Mouse (Mus musculus): ENCODE measurements around the gene Krtap2-4. TPM values are rescaled to one million over a fixed set of nuclear protein-coding genes. Genes with fewer than 3 reads are reported as not detected.

Gene Krtap2-4
- not detected for polyA plus RNA-seq (2014; fragmentation: Illumina TruSeq; extraction: RNeasy Lipid Tissue Mini Kit (QIAGEN cat#74804); ENCODE audit: low read depth, low replicate concordance)

DNA sequence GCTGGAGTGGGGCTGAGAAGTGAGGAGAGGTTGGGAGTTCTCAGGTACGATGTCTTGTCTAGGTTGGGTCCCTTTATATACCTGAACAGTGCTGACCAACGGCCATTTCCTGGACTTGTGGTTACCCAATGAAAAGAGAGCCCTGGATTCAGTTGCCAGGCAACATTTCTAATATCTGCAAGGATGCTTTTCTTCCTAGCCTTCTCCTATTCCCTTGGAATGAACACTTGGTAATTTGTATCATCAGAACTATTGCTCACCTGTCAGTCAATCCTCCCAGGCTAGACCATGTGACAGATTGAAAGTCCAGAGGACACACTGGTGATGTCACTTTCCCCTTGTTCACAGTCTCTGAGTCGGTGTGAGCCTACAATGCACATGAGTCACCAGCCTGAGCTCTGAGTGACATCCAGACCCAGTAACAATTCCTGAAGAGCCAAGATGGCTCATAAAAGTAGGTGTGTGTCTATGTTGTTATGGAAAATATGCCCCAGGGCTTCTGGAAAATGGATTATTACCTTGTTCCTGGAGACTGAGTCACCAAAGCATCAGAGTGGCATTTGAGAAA lies at the start of gene Krtap2-4:
Krtap2-4 (minus strand) TSS at position 51 of the 568 bp plus-strand sequence.

DNA sequence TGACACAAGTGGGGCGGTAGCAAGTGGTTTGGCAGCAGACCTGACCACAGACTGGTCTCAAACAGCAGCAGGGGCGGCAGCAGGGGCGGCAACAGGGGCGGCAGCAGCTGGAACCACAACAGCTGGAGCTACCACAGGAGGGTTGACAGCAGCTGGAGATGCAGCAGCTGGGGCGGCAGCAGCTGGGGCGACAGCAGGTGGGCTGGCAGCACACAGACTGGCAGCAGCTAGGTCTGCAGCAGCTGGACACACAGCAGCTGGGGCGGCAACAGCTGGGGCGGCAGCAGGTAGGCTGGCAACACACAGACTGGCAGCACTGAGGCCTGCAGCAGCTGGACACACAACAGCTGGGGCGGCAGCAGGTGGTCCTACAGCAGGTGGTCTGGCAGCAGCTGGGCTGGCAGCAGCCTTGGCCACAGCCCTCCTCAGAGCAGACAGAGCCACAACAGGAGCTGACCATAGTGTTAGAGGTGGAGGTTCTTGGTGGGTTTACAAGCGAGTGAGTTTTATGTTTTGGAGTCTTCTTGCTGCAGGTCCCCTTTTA lies 43.9 kb upstream of the Krtap2-4 start, which contains the start of gene Gm11563:
Gm11563 (minus strand) TSS at position 494 of the 544 bp plus-strand sequence.

DNA sequence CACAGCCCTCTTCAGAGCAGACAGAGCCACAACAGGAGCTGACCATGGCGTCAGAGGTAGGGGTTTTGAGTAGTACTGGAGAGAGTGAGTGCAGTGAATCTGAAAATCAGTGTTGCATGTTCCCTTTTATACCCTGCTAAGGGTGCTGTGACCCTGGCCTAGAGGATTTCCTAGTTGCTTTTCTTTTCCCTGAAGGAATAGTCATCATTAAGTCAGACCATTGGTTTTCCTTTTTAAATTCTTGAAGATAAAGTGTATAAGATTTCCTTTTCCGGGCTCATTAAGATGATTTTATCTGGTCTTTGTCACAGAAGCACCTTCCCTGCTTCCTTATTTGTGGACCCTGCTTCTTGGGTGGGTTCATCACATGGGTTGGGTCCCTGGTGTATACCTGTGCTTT lies 35.5 kb upstream of the Krtap2-4 start, which contains the start of gene Gm11555:
Gm11555 (minus strand) TSS at position 101 of the 400 bp plus-strand sequence.

DNA sequence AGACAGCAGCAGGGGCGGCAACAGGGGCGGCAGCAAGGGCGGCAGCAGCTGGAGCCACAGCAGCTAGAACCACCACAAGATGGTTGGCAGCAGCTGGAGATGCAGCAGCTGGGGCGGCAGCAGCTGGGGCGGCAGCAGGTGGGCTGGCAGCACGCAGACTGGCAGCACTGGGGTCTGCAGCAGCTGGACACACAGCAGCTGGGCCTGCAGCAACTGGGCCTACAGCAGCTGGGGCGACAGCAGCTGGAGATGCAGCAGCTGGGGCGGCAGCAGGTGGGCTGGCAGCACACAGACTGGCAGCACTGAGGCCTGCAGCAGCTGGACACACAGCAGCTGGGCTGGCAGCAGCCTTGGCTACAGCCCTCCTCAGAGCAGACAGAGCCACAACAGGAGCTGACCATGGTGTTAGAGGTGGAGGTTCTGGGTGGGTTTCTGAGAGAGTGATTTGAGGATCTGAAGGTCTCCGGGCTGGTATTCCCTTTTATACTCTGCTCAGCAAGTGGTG lies 29.0 kb upstream of the Krtap2-4 start, which contains the start of gene Krtap4-7:
Krtap4-7 (minus strand) TSS at position 455 of the 505 bp plus-strand sequence.

DNA sequence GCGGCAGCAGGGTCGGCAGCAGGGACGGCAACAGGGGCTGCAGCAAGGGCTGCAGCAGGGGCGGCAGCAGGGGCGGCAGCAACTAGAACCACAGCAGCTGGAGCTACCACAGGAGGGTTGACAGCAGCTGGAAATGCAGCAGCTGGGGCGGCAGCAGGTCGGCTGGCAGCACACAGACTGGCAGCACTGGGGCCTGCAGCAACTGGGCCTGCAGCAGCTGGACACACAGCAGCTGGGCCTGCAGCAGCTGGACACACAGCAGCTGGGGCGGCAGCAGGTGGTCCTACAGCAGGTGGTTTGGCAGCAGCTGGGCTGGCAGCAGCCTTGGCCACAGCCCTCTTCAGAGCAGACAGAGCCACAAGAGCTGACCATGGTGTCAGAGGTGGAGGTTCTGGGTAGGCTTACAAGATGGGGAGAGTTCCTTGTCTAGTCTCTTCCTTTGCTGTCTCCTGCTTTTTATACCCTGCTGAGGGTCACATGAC lies 20.0 kb upstream of the Krtap2-4 start, which contains the start of gene Krtap4-2:
Krtap4-2 (minus strand) TSS at position 432 of the 482 bp plus-strand sequence.

DNA sequence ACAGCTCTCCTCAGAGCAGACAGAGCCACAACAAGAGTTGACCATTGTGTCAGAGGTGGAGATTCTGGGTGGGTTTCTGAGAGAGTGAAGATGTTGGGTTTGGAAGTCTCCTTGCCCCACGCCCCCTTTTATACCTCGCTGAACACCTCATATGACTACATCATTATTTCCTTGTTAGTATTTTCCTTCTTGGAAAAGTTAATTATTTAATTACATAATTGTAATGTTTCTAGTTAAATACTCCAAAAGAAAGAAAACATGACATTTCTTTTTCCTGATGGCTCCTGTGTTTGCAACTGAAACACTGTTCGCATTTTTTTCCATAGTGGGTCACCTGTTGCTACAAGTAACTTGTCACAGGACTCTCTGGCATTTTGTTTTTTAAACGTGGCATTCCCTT lies 13.5 kb upstream of the Krtap2-4 start, which contains the start of gene Krtap4-1:
Krtap4-1 (minus strand) TSS at position 101 of the 400 bp plus-strand sequence.

DNA sequence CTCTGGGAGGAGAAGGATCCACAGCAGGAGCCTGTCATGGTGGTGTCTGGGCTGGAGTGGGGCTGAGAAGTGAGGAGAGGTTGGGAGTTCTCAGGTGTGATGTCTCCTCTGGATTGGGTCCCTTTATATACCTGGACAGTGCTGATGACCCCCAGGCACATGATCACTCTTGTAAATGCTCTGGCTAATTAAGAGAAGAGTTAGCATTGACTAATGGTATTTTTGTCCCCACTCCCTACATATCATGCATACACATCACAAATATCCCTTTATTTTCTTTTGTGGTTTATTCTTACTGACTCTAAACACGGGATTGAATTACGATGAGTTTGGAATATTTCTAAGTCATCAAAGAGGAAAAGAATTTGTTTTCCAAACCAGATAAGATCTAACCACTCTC lies 5.7 kb upstream of the Krtap2-4 start, which contains the start of gene Gm11562:
Gm11562 (minus strand) TSS at position 101 of the 400 bp plus-strand sequence.

DNA sequence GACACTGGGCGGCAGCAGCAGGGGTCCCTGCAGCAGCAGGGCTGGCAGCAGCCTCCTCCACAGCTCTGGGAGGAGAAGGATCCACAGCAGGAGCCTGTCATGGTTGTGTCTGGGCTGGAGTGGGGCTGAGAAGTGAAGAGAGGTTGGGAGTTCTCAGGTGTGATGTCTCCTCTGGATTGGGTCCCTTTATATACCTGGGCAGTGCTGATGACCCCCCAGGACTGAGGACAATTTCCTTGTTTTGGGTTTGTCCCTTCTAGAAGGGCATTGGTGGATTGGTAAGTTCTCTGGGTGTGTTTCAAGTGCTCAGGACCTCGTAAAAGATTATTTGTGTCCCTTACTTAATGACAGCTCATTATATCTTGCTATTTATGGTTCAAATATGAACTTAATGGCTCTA lies 4.6 kb downstream of the Krtap2-4 start, which contains the start of gene Gm11937:
Gm11937 (minus strand) TSS at position 101 of the 400 bp plus-strand sequence.

DNA sequence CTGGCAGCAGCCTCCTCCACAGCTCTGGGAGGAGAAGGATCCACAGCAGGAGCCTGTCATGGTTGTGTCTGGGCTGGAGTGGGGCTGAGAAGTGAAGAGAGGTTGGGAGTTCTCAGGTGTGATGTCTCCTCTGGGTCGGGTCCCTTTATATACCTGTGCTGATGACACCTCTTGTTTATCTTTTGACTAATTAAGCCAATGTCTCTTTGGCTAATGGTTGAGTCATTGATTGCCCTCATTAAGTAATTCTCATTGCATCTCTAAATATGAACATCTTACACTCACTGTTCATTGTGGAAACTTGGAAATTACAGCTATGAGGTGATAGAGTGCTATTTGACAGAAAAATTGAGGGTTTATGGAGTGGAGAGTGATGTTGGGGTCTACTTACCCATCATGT lies 11.4 kb downstream of the Krtap2-4 start, which contains the start of gene Gm11938:
Gm11938 (minus strand) TSS at position 101 of the 400 bp plus-strand sequence.

DNA sequence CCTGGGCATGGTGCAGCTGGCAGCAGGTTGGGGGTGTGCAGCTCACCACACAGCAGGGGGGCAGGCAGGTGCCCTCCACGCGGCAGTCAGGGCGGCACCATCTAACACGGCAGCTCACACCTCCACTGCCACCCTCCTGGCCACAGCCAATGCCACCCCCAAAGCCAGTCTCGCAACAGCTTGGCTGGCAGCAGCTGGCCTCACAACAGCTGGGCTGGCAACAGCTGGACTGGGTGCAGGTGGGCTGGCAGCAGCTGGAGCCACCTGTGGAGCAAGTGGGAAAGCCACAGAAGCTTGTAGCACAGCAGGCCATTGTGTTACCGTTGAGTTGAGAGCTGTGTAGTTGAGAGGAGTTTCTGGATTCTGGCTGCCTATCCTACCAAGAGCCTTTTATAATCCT lies 16.9 kb downstream of the Krtap2-4 start, which contains the start of gene Krtap9-3:
Krtap9-3 (minus strand) TSS at position 364 of the 400 bp plus-strand sequence.

DNA sequence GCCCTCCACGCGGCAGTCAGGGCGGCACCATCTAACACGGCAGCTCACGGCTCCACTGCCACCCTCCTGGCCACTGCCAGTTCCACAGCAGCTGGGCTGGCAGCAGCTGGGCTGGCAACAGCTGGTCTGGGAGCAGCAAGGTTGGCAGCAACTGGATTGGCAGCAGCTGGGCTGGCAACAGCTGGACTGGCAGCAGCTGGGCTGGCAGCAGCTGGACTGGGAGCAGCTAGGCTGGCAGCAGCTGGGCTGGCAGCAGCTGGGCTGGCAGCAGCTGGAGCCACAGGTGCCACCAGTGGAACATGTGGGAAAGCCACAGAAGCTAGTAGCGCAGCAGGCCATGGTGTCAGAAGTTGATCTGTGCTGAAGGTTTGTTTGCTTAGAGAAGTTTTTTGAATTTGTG lies 23.7 kb downstream of the Krtap2-4 start, which contains the start of gene Krtap1-3:
Krtap1-3 (minus strand) TSS at position 359 of the 400 bp plus-strand sequence.

DNA sequence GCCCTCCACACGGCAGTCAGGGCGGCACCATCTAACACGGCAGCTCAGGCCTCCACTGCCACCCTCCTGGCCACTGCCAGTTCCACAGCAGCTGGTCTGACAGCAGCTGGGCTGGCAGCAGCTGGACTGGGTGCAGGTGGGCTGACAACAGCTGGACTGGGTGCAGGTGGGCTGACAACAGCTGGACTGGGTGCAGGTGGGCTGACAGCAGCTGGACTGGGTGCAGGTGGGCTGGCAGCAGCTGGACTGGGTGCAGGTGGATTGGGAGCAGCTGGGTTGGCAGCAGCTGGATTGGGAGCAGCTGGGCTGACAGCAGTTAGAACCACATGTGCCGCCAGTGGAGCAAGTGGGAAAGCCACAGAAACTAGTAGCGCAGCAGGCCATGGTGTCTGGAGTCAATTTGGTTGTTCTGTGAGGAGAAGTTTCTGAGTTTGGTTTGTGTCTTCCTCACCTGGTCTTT lies 31.4 kb downstream of the Krtap2-4 start, which contains the start of gene Krtap1-4:
Krtap1-4 (minus strand) TSS at position 410 of the 460 bp plus-strand sequence.

DNA sequence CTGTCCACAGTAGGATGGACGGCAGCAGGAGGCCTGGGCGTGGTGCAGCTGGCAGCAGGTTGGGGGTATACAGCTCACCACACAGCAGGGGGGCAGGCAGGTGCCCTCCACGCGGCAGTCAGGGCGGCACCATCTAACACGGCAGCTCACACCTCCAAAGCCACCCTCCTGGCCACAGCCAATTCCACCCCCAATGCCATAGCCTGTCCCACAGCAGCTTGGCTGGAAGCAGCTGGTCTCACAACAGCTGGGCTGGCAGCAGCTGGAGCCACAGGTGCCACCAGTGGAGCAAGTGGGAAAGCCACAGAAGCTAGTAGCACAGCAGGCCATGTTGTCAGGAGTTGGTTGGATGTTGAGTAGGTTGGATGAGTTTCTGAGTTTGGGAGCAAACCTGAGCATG lies 34.0 kb downstream of the Krtap2-4 start, which contains the start of gene Krtap1-5:
Krtap1-5 (minus strand) TSS at position 381 of the 400 bp plus-strand sequence.

DNA sequence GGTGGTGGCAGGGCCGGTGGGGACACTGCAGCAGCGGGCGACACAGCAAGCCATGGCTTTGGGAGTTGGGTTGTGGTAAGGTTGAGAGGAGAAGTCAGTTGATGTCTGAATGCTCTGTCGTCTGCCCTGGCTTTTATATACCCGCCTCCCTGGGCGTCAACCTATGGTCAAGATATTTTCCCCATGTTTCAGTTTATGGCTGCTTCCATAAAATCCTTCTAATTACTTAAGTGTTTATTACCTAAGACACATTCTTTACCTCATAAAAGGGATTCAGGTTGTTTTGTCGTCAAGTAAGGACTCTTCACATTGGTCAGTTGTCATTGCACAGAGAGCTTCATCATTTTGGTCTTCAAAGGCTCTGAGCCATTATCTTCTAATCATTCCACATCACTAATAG lies 48.1 kb downstream of the Krtap2-4 start, which contains the start of gene Krtap3-1:
Krtap3-1 (minus strand) TSS at position 101 of the 400 bp plus-strand sequence.

Other genes starting within 250 kb of the Krtap2-4 start
- not detected for gene Krt28, start 239.9 kb downstream of the Krtap2-4 start, polyA plus RNA-seq (2014; fragmentation: Illumina TruSeq; extraction: RNeasy Lipid Tissue Mini Kit (QIAGEN cat#74804); ENCODE audit: low read depth, low replicate concordance)
- 17.3 TPM for gene Krt10, start 225.5 kb downstream of the Krtap2-4 start, polyA plus RNA-seq (2014; fragmentation: Illumina TruSeq; extraction: RNeasy Lipid Tissue Mini Kit (QIAGEN cat#74804); ENCODE audit: low read depth, low replicate concordance)
- 0.47 TPM for gene Krt12, start 192.6 kb downstream of the Krtap2-4 start, polyA plus RNA-seq (2014; fragmentation: Illumina TruSeq; extraction: RNeasy Lipid Tissue Mini Kit (QIAGEN cat#74804); ENCODE audit: low read depth, low replicate concordance)
- 486 TPM for gene Krt20, start 176.7 kb downstream of the Krtap2-4 start, polyA plus RNA-seq (2014; fragmentation: Illumina TruSeq; extraction: RNeasy Lipid Tissue Mini Kit (QIAGEN cat#74804); ENCODE audit: low read depth, low replicate concordance)
- 3.1 TPM for gene Krt23, start 121.7 kb downstream of the Krtap2-4 start, polyA plus RNA-seq (2014; fragmentation: Illumina TruSeq; extraction: RNeasy Lipid Tissue Mini Kit (QIAGEN cat#74804); ENCODE audit: low read depth, low replicate concordance)
- not detected for gene Krt39, start 93.5 kb downstream of the Krtap2-4 start, polyA plus RNA-seq (2014; fragmentation: Illumina TruSeq; extraction: RNeasy Lipid Tissue Mini Kit (QIAGEN cat#74804); ENCODE audit: low read depth, low replicate concordance)
- not detected for gene Krt40, start 71.7 kb downstream of the Krtap2-4 start, polyA plus RNA-seq (2014; fragmentation: Illumina TruSeq; extraction: RNeasy Lipid Tissue Mini Kit (QIAGEN cat#74804); ENCODE audit: low read depth, low replicate concordance)
- not detected for gene Krtap3-3, start 64.0 kb downstream of the Krtap2-4 start, polyA plus RNA-seq (2014; fragmentation: Illumina TruSeq; extraction: RNeasy Lipid Tissue Mini Kit (QIAGEN cat#74804); ENCODE audit: low read depth, low replicate concordance)
- gene Krtap3-2, start 58.0 kb downstream of the Krtap2-4 start, polyA plus RNA-seq (2014; fragmentation: Illumina TruSeq; extraction: RNeasy Lipid Tissue Mini Kit (QIAGEN cat#74804); ENCODE audit: low read depth, low replicate concordance) = not detected
- not detected for gene Gm11939, start 55.4 kb downstream of the Krtap2-4 start, polyA plus RNA-seq (2014; fragmentation: Illumina TruSeq; extraction: RNeasy Lipid Tissue Mini Kit (QIAGEN cat#74804); ENCODE audit: low read depth, low replicate concordance)
- not detected for gene Krtap3-1, start 48.2 kb downstream of the Krtap2-4 start, polyA plus RNA-seq (2014; fragmentation: Illumina TruSeq; extraction: RNeasy Lipid Tissue Mini Kit (QIAGEN cat#74804); ENCODE audit: low read depth, low replicate concordance)
- gene Krtap1-5, start 33.8 kb downstream of the Krtap2-4 start, polyA plus RNA-seq (2014; fragmentation: Illumina TruSeq; extraction: RNeasy Lipid Tissue Mini Kit (QIAGEN cat#74804); ENCODE audit: low read depth, low replicate concordance) = not detected
- gene Krtap1-4, start 31.2 kb downstream of the Krtap2-4 start, polyA plus RNA-seq (2014; fragmentation: Illumina TruSeq; extraction: RNeasy Lipid Tissue Mini Kit (QIAGEN cat#74804); ENCODE audit: low read depth, low replicate concordance) = not detected
- not detected for gene Krtap1-3, start 23.5 kb downstream of the Krtap2-4 start, polyA plus RNA-seq (2014; fragmentation: Illumina TruSeq; extraction: RNeasy Lipid Tissue Mini Kit (QIAGEN cat#74804); ENCODE audit: low read depth, low replicate concordance)
- not detected for gene Krtap9-3, start 16.7 kb downstream of the Krtap2-4 start, polyA plus RNA-seq (2014; fragmentation: Illumina TruSeq; extraction: RNeasy Lipid Tissue Mini Kit (QIAGEN cat#74804); ENCODE audit: low read depth, low replicate concordance)
- gene Gm11938, start 11.5 kb downstream of the Krtap2-4 start, polyA plus RNA-seq (2014; fragmentation: Illumina TruSeq; extraction: RNeasy Lipid Tissue Mini Kit (QIAGEN cat#74804); ENCODE audit: low read depth, low replicate concordance) = not detected
- not detected for gene Gm11937, start 4.7 kb downstream of the Krtap2-4 start, polyA plus RNA-seq (2014; fragmentation: Illumina TruSeq; extraction: RNeasy Lipid Tissue Mini Kit (QIAGEN cat#74804); ENCODE audit: low read depth, low replicate concordance)
- gene Gm11562, start 5.6 kb upstream of the Krtap2-4 start, polyA plus RNA-seq (2014; fragmentation: Illumina TruSeq; extraction: RNeasy Lipid Tissue Mini Kit (QIAGEN cat#74804); ENCODE audit: low read depth, low replicate concordance) = not detected
- not detected for gene Krtap4-1, start 13.4 kb upstream of the Krtap2-4 start, polyA plus RNA-seq (2014; fragmentation: Illumina TruSeq; extraction: RNeasy Lipid Tissue Mini Kit (QIAGEN cat#74804); ENCODE audit: low read depth, low replicate concordance)
- gene Krtap4-2, start 20.2 kb upstream of the Krtap2-4 start, polyA plus RNA-seq (2014; fragmentation: Illumina TruSeq; extraction: RNeasy Lipid Tissue Mini Kit (QIAGEN cat#74804); ENCODE audit: low read depth, low replicate concordance) = not detected
- not detected for gene Krtap4-7, start 29.2 kb upstream of the Krtap2-4 start, polyA plus RNA-seq (2014; fragmentation: Illumina TruSeq; extraction: RNeasy Lipid Tissue Mini Kit (QIAGEN cat#74804); ENCODE audit: low read depth, low replicate concordance)
- gene Gm11555, start 35.4 kb upstream of the Krtap2-4 start, polyA plus RNA-seq (2014; fragmentation: Illumina TruSeq; extraction: RNeasy Lipid Tissue Mini Kit (QIAGEN cat#74804); ENCODE audit: low read depth, low replicate concordance) = not detected
- not detected for gene Gm11563, start 44.1 kb upstream of the Krtap2-4 start, polyA plus RNA-seq (2014; fragmentation: Illumina TruSeq; extraction: RNeasy Lipid Tissue Mini Kit (QIAGEN cat#74804); ENCODE audit: low read depth, low replicate concordance)
- not detected for gene Krtap4-6, start 51.1 kb upstream of the Krtap2-4 start, polyA plus RNA-seq (2014; fragmentation: Illumina TruSeq; extraction: RNeasy Lipid Tissue Mini Kit (QIAGEN cat#74804); ENCODE audit: low read depth, low replicate concordance)
- not detected for gene Gm14190, start 75.9 kb upstream of the Krtap2-4 start, polyA plus RNA-seq (2014; fragmentation: Illumina TruSeq; extraction: RNeasy Lipid Tissue Mini Kit (QIAGEN cat#74804); ENCODE audit: low read depth, low replicate concordance)
- not detected for gene Gm14180, start 119.4 kb upstream of the Krtap2-4 start, polyA plus RNA-seq (2014; fragmentation: Illumina TruSeq; extraction: RNeasy Lipid Tissue Mini Kit (QIAGEN cat#74804); ENCODE audit: low read depth, low replicate concordance)
- gene Gm11595, start 158.1 kb upstream of the Krtap2-4 start, polyA plus RNA-seq (2014; fragmentation: Illumina TruSeq; extraction: RNeasy Lipid Tissue Mini Kit (QIAGEN cat#74804); ENCODE audit: low read depth, low replicate concordance) = not detected
- gene Krtap4-8, start 165.9 kb upstream of the Krtap2-4 start, polyA plus RNA-seq (2014; fragmentation: Illumina TruSeq; extraction: RNeasy Lipid Tissue Mini Kit (QIAGEN cat#74804); ENCODE audit: low read depth, low replicate concordance) = not detected
- not detected for gene Krtap4-9, start 170.4 kb upstream of the Krtap2-4 start, polyA plus RNA-seq (2014; fragmentation: Illumina TruSeq; extraction: RNeasy Lipid Tissue Mini Kit (QIAGEN cat#74804); ENCODE audit: low read depth, low replicate concordance)
- gene Gm11596, start 178.6 kb upstream of the Krtap2-4 start, polyA plus RNA-seq (2014; fragmentation: Illumina TruSeq; extraction: RNeasy Lipid Tissue Mini Kit (QIAGEN cat#74804); ENCODE audit: low read depth, low replicate concordance) = not detected
- not detected for gene Gm11569, start 184.1 kb upstream of the Krtap2-4 start, polyA plus RNA-seq (2014; fragmentation: Illumina TruSeq; extraction: RNeasy Lipid Tissue Mini Kit (QIAGEN cat#74804); ENCODE audit: low read depth, low replicate concordance)
- not detected for gene Gm11554, start 189.6 kb upstream of the Krtap2-4 start, polyA plus RNA-seq (2014; fragmentation: Illumina TruSeq; extraction: RNeasy Lipid Tissue Mini Kit (QIAGEN cat#74804); ENCODE audit: low read depth, low replicate concordance)
- not detected for gene Krtap4-13, start 195.0 kb upstream of the Krtap2-4 start, polyA plus RNA-seq (2014; fragmentation: Illumina TruSeq; extraction: RNeasy Lipid Tissue Mini Kit (QIAGEN cat#74804); ENCODE audit: low read depth, low replicate concordance)
- gene Gm11564, start 200.8 kb upstream of the Krtap2-4 start, polyA plus RNA-seq (2014; fragmentation: Illumina TruSeq; extraction: RNeasy Lipid Tissue Mini Kit (QIAGEN cat#74804); ENCODE audit: low read depth, low replicate concordance) = not detected
- not detected for gene 2300003K06Rik, start 223.2 kb upstream of the Krtap2-4 start, polyA plus RNA-seq (2014; fragmentation: Illumina TruSeq; extraction: RNeasy Lipid Tissue Mini Kit (QIAGEN cat#74804); ENCODE audit: low read depth, low replicate concordance)
- not detected for gene Krtap4-16, start 236.8 kb upstream of the Krtap2-4 start, polyA plus RNA-seq (2014; fragmentation: Illumina TruSeq; extraction: RNeasy Lipid Tissue Mini Kit (QIAGEN cat#74804); ENCODE audit: low read depth, low replicate concordance)
- gene Gm11568, start 243.1 kb upstream of the Krtap2-4 start, polyA plus RNA-seq (2014; fragmentation: Illumina TruSeq; extraction: RNeasy Lipid Tissue Mini Kit (QIAGEN cat#74804); ENCODE audit: low read depth, low replicate concordance) = not detected
- gene Gm11559, start 249.6 kb upstream of the Krtap2-4 start, polyA plus RNA-seq (2014; fragmentation: Illumina TruSeq; extraction: RNeasy Lipid Tissue Mini Kit (QIAGEN cat#74804); ENCODE audit: low read depth, low replicate concordance) = not detected